Mouse (Mus musculus): ENCODE data around the gene Hoxa11.

DNA sequence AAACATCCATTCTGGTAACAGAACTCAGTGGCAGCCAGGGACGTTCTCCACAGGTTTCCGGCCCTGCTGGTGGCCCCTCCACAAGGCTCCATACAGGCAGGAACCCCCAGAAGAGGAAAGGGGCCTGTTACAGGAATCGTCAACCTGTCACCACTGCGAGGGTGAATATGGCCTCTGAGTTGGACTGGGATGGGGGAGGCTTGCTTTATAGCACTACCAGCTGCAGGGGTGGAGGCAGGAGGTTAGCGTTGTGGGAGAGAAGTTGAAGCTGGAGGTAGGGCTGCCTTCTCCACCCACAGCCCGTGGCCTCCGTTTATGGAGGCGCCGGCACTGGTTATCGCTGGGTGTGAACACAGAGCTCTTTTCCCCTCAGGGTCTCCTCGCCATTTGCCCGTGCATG, 35.5 kb upstream of the Hoxa11 start:
- TF ChIP-seq EP300 (IDR thresholded peaks at IDR 0.05) (no peak), CTCF (IDR thresholded peaks at IDR 0.05) (no peak)
